Mouse (Mus musculus) midbrain, postnatal 0 days (tissue): Measurements from ENCODE around the gene Pdia5. TPM values are rescaled to one million over a fixed set of nuclear protein-coding genes. Genes with fewer than 3 reads are reported as not detected.

ENCODE experiments used
- ATAC-seq: fragments of 200-750 bp; cut with Nextera tagmentation; 2 replicates; pipeline ENCODE4 v1.8.0; 2017; ENCODE audit warnings: moderate number of reproducible peaks, mild to moderate bottlenecking, moderate TSS enrichment, moderate library complexity; ENCODE audit not compliant: low FRiP score
- DNase-seq: peaks from one replicate; pipeline ENCODE4 v3.0.0-alpha.2; 2015; ENCODE audit warnings: low spot score
- H3K27ac ChIP-seq: fragments of 300-500 bp; sonication (generic); 2 replicates; pipeline ENCODE4 v1.5.1; 2014; ENCODE audit warnings: low read depth, mild to moderate bottlenecking, low read length, mixed read lengths
- H3K27me3 ChIP-seq: fragments of 300-500 bp; sonication (generic); 2 replicates; pipeline ENCODE4 v1.6.1; 2014; ENCODE audit warnings: low read length, control low read depth, mixed read lengths; ENCODE audit not compliant: insufficient read depth
- H3K36me3 ChIP-seq: fragments of 300-500 bp; sonication (generic); 2 replicates; pipeline ENCODE4 v1.6.1; 2014; ENCODE audit warnings: low read length, control low read depth, mixed read lengths; ENCODE audit not compliant: insufficient read depth
- H3K4me1 ChIP-seq: fragments of 300-500 bp; sonication (generic); 2 replicates; pipeline ENCODE4 v1.6.1; 2014; ENCODE audit warnings: mild to moderate bottlenecking, control low read depth, antibody characterized with exemption, low read length, mixed read lengths; ENCODE audit not compliant: insufficient read depth
- H3K4me2 ChIP-seq: fragments of 300-500 bp; sonication (generic); 2 replicates; pipeline ENCODE4 v1.6.1; 2014; ENCODE audit warnings: low read depth, mild to moderate bottlenecking, low read length, mixed read lengths; ENCODE audit not compliant: poor library complexity, severe bottlenecking
- H3K4me3 ChIP-seq: fragments of 300-500 bp; sonication (generic); 2 replicates; pipeline ENCODE4 v1.5.1; 2014; ENCODE audit warnings: low read depth, mild to moderate bottlenecking, low read length, moderate library complexity
- H3K9ac ChIP-seq: fragments of 300-500 bp; sonication (generic); replicated peaks from 2 replicates; pipeline ENCODE4 v1.6.1; 2014; ENCODE audit warnings: mild to moderate bottlenecking, low read length, moderate library complexity, mixed read lengths; ENCODE audit not compliant: poor library complexity, severe bottlenecking
- H3K9me3 ChIP-seq: fragments of 300-500 bp; sonication (generic); 2 replicates; pipeline ENCODE4 v1.6.1; 2016; ENCODE audit warnings: low read length, control low read depth
- CTCF ChIP-seq: IDR thresholded peaks from 2 replicates; pipeline ENCODE4 v1.5.1; 2016; ENCODE audit warnings: antibody characterized with exemption, mild to moderate bottlenecking
- WGBS: fragments of 180-500 bp; shearing (Covaris S2); extraction: QIAGEN DNeasy Blood & Tissue Kit; methylation state at CpG from one replicate; pipeline ENCODE4 v1.1.7; 2014; 5-methylcytosine and 5-hydroxymethylcytosine counted together
- polyA plus RNA-seq: library from polyadenylated mRNA; unstranded; fragments of >200 nt; fragmentation: Nextera tagmentation; extraction: Ambion mirVana; gene quantifications from 2 replicates; pipeline ENCODE4 v1.2.1, GENCODE M21; 2015
- total RNA-seq: library from RNA; depleted of rRNA; stranded (reverse); fragments of >200 nt; gene quantifications from 2 replicates; pipeline ENCODE4 v1.2.3, GENCODE M21; 2014

Pdia5 gene
- total and polyA plus RNA-seq, 2 experiments from 2014 or later = 4.3 to 8.0 TPM

- H3K27ac ChIP-seq = no peak overlapping the region
- no peak for TF ChIP-seq CTCF
- H3K4me2 ChIP-seq = no peak overlapping the region
- H3K9me3 ChIP-seq = no peaks in the 10 kb centered on the region
- no peaks in the 10 kb centered on the region for H3K36me3 ChIP-seq
- DNase-seq (no peak), ATAC-seq (no peak)
- no peak overlapping the region for H3K4me3 ChIP-seq
- no peaks in the 10 kb centered on the region for H3K4me1 ChIP-seq
- H3K27me3 ChIP-seq = no peaks in the 10 kb centered on the region
- H3K9ac ChIP-seq = no peak overlapping the region
- WGBS = 87% methylated on average over 9 of the region's 9 CpGs
Measured at GRCm38 (mm10) chr16:35380048-35380447, 110.6 kb downstream of the Pdia5 start.

- H3K27ac ChIP-seq = no peak overlapping the region
Measured at GRCm38 (mm10) chr16:35379344-35379743, 111.3 kb downstream of the Pdia5 start.

GRCm38 (mm10) chr16:35364063-35364428 lies 126.6 kb downstream of the Pdia5 start:
- DNase-seq = no peak
- H3K4me2 ChIP-seq = peak overlapping the region; percentile 67
- peak overlapping the region; percentile 75 for H3K9ac ChIP-seq
- no peaks in the 10 kb centered on the region for H3K9me3 ChIP-seq
- 0 out of 2 replicates have a peak, but pooled peaks have one; percentile 13 for TF ChIP-seq CTCF
- peak overlapping the region; percentile 34; the same call in 1 of the 2 replicates for H3K27ac ChIP-seq
- no peaks in the 10 kb centered on the region for H3K4me1 ChIP-seq
- H3K36me3 ChIP-seq = no peaks in the 10 kb centered on the region
- WGBS = under 1% methylated on average over 7 of the region's 7 CpGs
- H3K27me3 ChIP-seq = no peaks in the 10 kb centered on the region
- H3K4me3 ChIP-seq = peak overlapping the region; percentile 75
- ATAC-seq = no peak; the same call in 1 of the 2 replicates

More at GRCm38 (mm10) chr16:35379344-35379743, 111.3 kb downstream of the Pdia5 start:
- Histone ChIP-seq H3K27me3 (no peaks in the 10 kb centered on the region), H3K36me3 (no peaks in the 10 kb centered on the region), H3K9me3 (no peaks in the 10 kb centered on the region), H3K9ac (no peak overlapping the region), H3K4me2 (no peak overlapping the region), H3K4me1 (no peaks in the 10 kb centered on the region), H3K4me3 (no peak overlapping the region)
- no peak for ATAC-seq
- TF ChIP-seq CTCF = no peak
- 89% methylated on average over 3 of the region's 3 CpGs for WGBS
- no peak for DNase-seq

GRCm38 (mm10) chr16:35363150-35364062 lies 127.3 kb downstream of the Pdia5 start, which contains the start of gene Sec22a:
Sec22a (minus strand) TSS chr16:35363918.
- peak; percentile 26; the same call in 1 of the 2 replicates for TF ChIP-seq CTCF
- no peaks in the 10 kb centered on the region for H3K27me3 ChIP-seq
- no peaks in the 10 kb centered on the region for H3K4me1 ChIP-seq
- no peaks in the 10 kb centered on the region for H3K9me3 ChIP-seq
- DNase-seq = peak; percentile 98
- peak within 1 kb of the TSS; percentile 75 for H3K4me3 ChIP-seq
- no peaks in the 10 kb centered on the region for H3K36me3 ChIP-seq
- peak within 1 kb of the TSS; percentile 67 for H3K4me2 ChIP-seq
- ATAC-seq = peak; percentile 100
- under 1% methylated on average over 67 of the region's 67 CpGs for WGBS
- H3K27ac ChIP-seq = peak within 1 kb of the TSS; percentile 72
- H3K9ac ChIP-seq = peak within 1 kb of the TSS; percentile 75

GRCm38 (mm10) chr16:35362221-35362620 lies 128.5 kb downstream of the Pdia5 start:
- Histone ChIP-seq H3K27me3 (no peaks in the 10 kb centered on the region), H3K36me3 (no peaks in the 10 kb centered on the region), H3K9ac (no peak overlapping the region), H3K27ac (no peak overlapping the region), H3K4me3 (no peak overlapping the region), H3K4me1 (no peaks in the 10 kb centered on the region), H3K4me2 (no peak overlapping the region), H3K9me3 (no peaks in the 10 kb centered on the region)
- DNase-seq (no peak), ATAC-seq (no peak)
- 86% methylated on average over 2 of the region's 2 CpGs for WGBS
- TF ChIP-seq CTCF = peak; percentile 34

GRCm38 (mm10) chr16:35360593-35360992 lies 130.1 kb downstream of the Pdia5 start:
- no peak overlapping the region for H3K4me2 ChIP-seq
- no peaks in the 10 kb centered on the region for H3K27me3 ChIP-seq
- H3K9me3 ChIP-seq = no peaks in the 10 kb centered on the region
- H3K4me3 ChIP-seq = no peak overlapping the region
- ATAC-seq (no peak), DNase-seq (peak; percentile 36)
- H3K4me1 ChIP-seq = no peaks in the 10 kb centered on the region
- H3K9ac ChIP-seq = no peak overlapping the region
- WGBS = 32% methylated on average over 6 of the region's 6 CpGs
- peaks cover under 1% of the 10 kb centered on the region; the same call in 1 of the 2 replicates for H3K36me3 ChIP-seq
- no peak overlapping the region for H3K27ac ChIP-seq
- peak; percentile 72 for TF ChIP-seq CTCF
